Mouse (Mus musculus) stomach, embryonic 16.5 days (tissue): Measurements from ENCODE around the gene Dlg4. TPM values are rescaled to one million over a fixed set of nuclear protein-coding genes. Genes with fewer than 3 reads are reported as not detected.
A peak's percentile ranks its signal among the peaks of the same experiment; 100 is the strongest.

Source experiments
- ATAC-seq: fragments of 200-750 bp; cut with Nextera tagmentation; 2 replicates; pipeline ENCODE4 v1.8.0; 2017; ENCODE audit warnings: moderate number of reproducible peaks, moderate TSS enrichment; ENCODE audit not compliant: insufficient read depth, low FRiP score
- H3K27ac ChIP-seq: fragments of 300-500 bp; sonication (generic); 2 replicates; pipeline ENCODE4 v1.5.1; 2014; ENCODE audit warnings: low read length
- H3K27me3 ChIP-seq: fragments of 300-500 bp; sonication (generic); 2 replicates; pipeline ENCODE4 v1.6.1; 2014; ENCODE audit warnings: low read length, control low read depth, mixed read lengths; ENCODE audit not compliant: control insufficient read depth, insufficient read depth
- H3K36me3 ChIP-seq: fragments of 300-500 bp; sonication (generic); 2 replicates; pipeline ENCODE4 v1.6.1; 2014; ENCODE audit warnings: low read length; ENCODE audit not compliant: control insufficient read depth, insufficient read depth
- H3K4me1 ChIP-seq: fragments of 300-500 bp; sonication (generic); 2 replicates; pipeline ENCODE4 v1.6.1; 2014; ENCODE audit warnings: low read length, control low read depth, mixed read lengths; ENCODE audit not compliant: control insufficient read depth, insufficient read depth
- H3K4me2 ChIP-seq: fragments of 300-500 bp; sonication (generic); 2 replicates; pipeline ENCODE4 v1.6.1; 2014; ENCODE audit warnings: low read depth, low read length, mixed read lengths
- H3K4me3 ChIP-seq: fragments of 300-500 bp; sonication (generic); replicated peaks from 2 replicates; pipeline ENCODE4 v1.5.1; 2014; ENCODE audit warnings: mild to moderate bottlenecking, low read length
- H3K9ac ChIP-seq: fragments of 300-500 bp; sonication (generic); 2 replicates; pipeline ENCODE4 v1.6.1; 2014; ENCODE audit warnings: low read length
- H3K9me3 ChIP-seq: fragments of 300-500 bp; sonication (generic); replicated peaks from 2 replicates; pipeline ENCODE4 v1.6.1; 2016; ENCODE audit warnings: low read length, control low read depth; ENCODE audit not compliant: control insufficient read depth
- WGBS: fragments of 180-500 bp; shearing (Covaris S2); extraction: QIAGEN DNeasy Blood & Tissue Kit; methylation state at CpG from one replicate; pipeline ENCODE4 v1.1.7; 2014; 5-methylcytosine and 5-hydroxymethylcytosine counted together
- polyA plus RNA-seq: library from polyadenylated mRNA; unstranded; fragments of >200 nt; fragmentation: Nextera tagmentation; extraction: Ambion mirVana; gene quantifications from 2 replicates; pipeline ENCODE4 v1.2.1, GENCODE M21; 2015

Dlg4 gene
- polyA plus RNA-seq: 8.4 and 9.0 TPM in 2 replicates

DNA sequence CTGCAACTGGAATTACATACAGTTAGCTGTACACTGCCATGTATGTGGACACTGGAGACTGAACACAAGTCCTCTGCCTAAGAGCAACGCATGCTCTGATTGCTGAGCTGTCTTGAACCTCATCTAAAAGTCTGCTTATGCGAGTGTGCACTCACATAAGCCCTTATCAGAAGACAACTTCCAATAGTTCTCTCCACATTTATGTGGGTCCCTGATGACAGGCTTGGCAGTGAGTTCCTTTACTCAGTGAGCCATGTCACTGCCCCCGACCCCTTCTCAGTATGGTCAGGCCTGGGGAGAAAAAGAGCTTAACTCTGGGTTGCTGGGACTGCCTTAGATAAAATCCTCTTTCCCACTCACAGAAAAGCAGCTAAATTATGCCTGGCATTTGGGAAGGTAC is at the start of gene Dlg4:
TSS of gene Dlg4 (plus strand) at position 274 of the 400 bp plus-strand sequence.
- WGBS: 69% methylated on average over 3 of the region's 3 CpGs
- H3K27me3 ChIP-seq: no peaks in the 10 kb centered on the region
- peak within 1 kb of the TSS; percentile 55 for H3K27ac ChIP-seq
- H3K9me3 ChIP-seq: no peaks in the 10 kb centered on the region
- peak within 1 kb of the TSS; percentile 91 for H3K4me2 ChIP-seq
- ATAC-seq: no peak
- H3K9ac ChIP-seq: peak within 1 kb of the TSS; percentile 92; the same call in 1 of the 2 replicates
- peak within 1 kb of the TSS; percentile 68 for H3K4me3 ChIP-seq
- peaks cover 11% of the 10 kb centered on the region for H3K36me3 ChIP-seq
- peaks cover 38% of the 10 kb centered on the region for H3K4me1 ChIP-seq

DNA sequence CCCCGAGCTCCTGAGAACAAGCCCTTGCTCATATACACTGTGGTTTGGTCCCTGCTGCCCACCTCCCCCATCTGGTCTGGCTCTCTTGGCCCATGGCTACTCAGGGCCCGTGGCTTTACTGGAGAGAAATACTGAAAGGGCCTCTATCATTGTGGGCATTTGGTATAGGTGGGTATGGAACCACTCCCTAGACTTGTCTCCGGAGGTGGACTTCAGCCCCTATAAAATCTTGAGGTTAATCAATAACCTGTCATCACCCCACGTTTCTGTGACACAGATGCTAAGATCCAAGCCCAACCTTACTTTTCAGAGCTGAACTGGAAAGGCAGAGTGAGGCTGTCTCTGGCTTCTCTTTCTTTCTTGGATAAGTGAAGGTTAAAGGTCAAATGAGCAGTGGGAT is 47.9 kb upstream of the Dlg4 start:
- peaks cover 27% of the 10 kb centered on the region for H3K27me3 ChIP-seq
- H3K9me3 ChIP-seq: no peaks in the 10 kb centered on the region
- no peak overlapping the region for H3K27ac ChIP-seq
- no peaks in the 10 kb centered on the region for H3K4me1 ChIP-seq
- no peak overlapping the region for H3K9ac ChIP-seq
- H3K4me2 ChIP-seq: no peak overlapping the region
- WGBS: 70% methylated on average over 4 of the region's 4 CpGs
- H3K36me3 ChIP-seq: 0 out of 2 replicates have a peak, but pooled peaks cover 2% of the 10 kb centered on the region
- H3K4me3 ChIP-seq: no peak overlapping the region
- ATAC-seq: no peak

DNA sequence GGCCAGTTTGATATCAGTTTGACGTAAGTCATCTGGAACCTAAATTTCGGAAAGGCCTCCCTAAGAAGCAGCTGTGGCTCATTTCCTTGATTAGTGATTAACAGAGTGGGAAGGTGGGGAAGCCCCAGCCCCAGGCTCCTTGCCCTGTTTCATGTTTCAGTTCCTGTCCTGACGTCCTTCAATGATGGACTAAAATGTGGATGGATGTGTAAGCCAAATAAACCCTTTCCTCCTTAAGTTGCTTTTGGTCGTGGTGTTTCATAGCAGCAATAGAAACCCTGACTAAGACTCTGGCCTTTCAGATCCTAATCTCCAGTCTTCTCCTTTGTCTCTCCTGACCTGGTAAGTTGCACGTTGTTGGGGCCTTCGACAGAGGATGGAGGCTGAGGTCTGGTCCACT is 46.5 kb upstream of the Dlg4 start:
- H3K4me2 ChIP-seq: no peak overlapping the region
- no peak overlapping the region for H3K4me3 ChIP-seq
- H3K9ac ChIP-seq: no peak overlapping the region
- WGBS: 63% methylated on average over 6 of the region's 6 CpGs
- peaks cover 14% of the 10 kb centered on the region for H3K27me3 ChIP-seq
- H3K9me3 ChIP-seq: no peaks in the 10 kb centered on the region
- peaks cover 11% of the 10 kb centered on the region for H3K36me3 ChIP-seq
- no peak for ATAC-seq
- no peaks in the 10 kb centered on the region for H3K4me1 ChIP-seq
- no peak overlapping the region for H3K27ac ChIP-seq

DNA sequence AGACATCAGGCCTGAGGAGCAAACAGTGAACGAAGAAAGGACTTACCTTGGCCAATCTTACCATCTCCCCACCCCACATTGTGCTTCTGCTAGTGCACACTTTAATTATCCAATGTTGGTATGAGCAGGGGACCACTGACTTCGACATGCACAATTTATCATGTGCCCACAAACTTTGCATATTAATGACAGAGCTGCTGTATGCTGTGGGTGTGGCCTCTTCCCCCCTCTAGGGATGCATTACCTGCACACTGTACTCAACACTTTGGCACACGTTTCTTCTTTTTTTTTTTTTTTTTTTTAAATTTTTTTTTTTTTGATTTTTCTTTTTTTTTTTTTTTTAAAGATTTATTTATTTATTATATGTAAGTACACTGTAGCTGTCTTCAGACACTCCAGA is 46.0 kb upstream of the Dlg4 start:
- Histone ChIP-seq H3K4me2 (no peak overlapping the region), H3K36me3 (peaks cover 11% of the 10 kb centered on the region), H3K27me3 (peaks cover 10% of the 10 kb centered on the region), H3K27ac (no peak overlapping the region), H3K4me1 (no peaks in the 10 kb centered on the region), H3K4me3 (no peak overlapping the region), H3K9me3 (no peaks in the 10 kb centered on the region), H3K9ac (no peak overlapping the region)
- 59% methylated on average over 3 of the region's 3 CpGs for WGBS
- ATAC-seq: no peak

DNA sequence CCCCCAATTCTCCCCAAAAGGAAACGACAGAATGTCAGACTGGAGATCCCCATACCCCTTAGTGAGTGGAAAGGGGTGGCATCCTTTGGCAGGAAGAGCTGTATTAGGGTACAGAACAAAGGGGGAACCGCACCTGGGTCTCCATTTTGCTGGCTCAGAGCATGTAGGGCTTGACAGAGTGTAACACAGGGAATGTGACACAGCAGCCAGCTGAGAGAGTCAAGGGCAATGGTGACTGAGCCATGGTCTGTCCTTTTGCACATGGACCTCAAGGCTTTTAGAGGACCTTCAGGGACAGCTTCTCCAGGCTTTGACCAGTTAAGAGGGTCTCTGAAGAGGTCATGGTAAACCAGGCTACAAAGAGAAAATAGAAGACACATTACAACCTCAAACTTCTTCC is 41.8 kb upstream of the Dlg4 start:
- H3K4me2 ChIP-seq: no peak overlapping the region
- H3K9me3 ChIP-seq: no peaks in the 10 kb centered on the region
- no peak overlapping the region for H3K4me3 ChIP-seq
- H3K27ac ChIP-seq: no peak overlapping the region
- no peaks in the 10 kb centered on the region for H3K27me3 ChIP-seq
- peaks cover 3% of the 10 kb centered on the region; the same call in 1 of the 2 replicates for H3K4me1 ChIP-seq
- H3K9ac ChIP-seq: no peak overlapping the region
- no peak for ATAC-seq
- 95% methylated on average over 2 of the region's 2 CpGs for WGBS
- H3K36me3 ChIP-seq: peaks cover 11% of the 10 kb centered on the region

DNA sequence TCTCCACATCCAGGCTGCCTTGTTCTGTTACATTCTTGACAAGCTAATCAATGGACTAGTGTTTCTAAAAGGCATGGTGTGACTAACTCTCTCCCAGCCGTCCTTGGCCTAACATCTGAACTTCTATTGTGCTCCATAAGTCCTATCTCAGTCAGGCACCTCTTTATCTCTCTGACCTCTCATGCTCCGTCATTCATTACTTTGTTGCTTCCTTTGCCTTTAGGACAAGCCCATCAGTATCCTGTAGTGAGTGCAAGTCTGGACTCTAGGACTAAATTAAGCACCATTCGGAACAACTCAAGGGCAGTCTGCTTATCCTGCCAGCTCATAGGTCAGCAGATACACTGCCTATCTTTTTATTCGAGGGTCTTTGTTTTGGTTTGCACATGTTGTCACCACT is 40.5 kb upstream of the Dlg4 start:
- H3K9me3 ChIP-seq: no peaks in the 10 kb centered on the region
- H3K27ac ChIP-seq: no peak overlapping the region
- H3K4me1 ChIP-seq: peaks cover 3% of the 10 kb centered on the region; the same call in 1 of the 2 replicates
- H3K36me3 ChIP-seq: peaks cover 11% of the 10 kb centered on the region
- no peak overlapping the region for H3K4me3 ChIP-seq
- no peak overlapping the region for H3K4me2 ChIP-seq
- no peaks in the 10 kb centered on the region for H3K27me3 ChIP-seq
- ATAC-seq: no peak
- 77% methylated on average over 4 of the region's 4 CpGs for WGBS
- H3K9ac ChIP-seq: no peak overlapping the region

DNA sequence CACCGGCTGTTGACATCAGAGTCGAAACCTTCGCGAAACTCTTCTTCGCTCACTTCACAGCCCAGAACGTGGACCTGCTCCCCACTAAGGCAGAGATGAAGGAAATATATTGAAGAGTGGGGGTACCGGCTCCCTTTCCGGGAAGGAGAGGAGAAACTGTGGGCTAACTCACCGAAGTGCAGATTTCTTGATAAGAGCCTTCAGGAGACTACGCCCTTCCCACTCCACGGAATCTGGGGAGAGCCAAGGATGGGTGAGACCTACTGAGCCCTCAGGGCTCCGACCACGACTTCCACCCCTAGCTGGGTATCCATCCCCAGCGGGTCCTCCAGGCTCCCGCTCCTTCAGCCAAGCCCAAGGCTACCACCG is 36.9 kb upstream of the Dlg4 start:
- H3K9me3 ChIP-seq: no peaks in the 10 kb centered on the region
- peak overlapping the region; percentile 63 for H3K4me2 ChIP-seq
- peak overlapping the region; percentile 94 for H3K4me3 ChIP-seq
- WGBS: 2% methylated on average over 16 of the region's 16 CpGs
- H3K36me3 ChIP-seq: peaks cover 9% of the 10 kb centered on the region
- H3K27ac ChIP-seq: peak overlapping the region; percentile 99
- peak overlapping the region; percentile 81 for H3K9ac ChIP-seq
- peaks cover 16% of the 10 kb centered on the region for H3K4me1 ChIP-seq
- ATAC-seq: no peak
- H3K27me3 ChIP-seq: no peaks in the 10 kb centered on the region

DNA sequence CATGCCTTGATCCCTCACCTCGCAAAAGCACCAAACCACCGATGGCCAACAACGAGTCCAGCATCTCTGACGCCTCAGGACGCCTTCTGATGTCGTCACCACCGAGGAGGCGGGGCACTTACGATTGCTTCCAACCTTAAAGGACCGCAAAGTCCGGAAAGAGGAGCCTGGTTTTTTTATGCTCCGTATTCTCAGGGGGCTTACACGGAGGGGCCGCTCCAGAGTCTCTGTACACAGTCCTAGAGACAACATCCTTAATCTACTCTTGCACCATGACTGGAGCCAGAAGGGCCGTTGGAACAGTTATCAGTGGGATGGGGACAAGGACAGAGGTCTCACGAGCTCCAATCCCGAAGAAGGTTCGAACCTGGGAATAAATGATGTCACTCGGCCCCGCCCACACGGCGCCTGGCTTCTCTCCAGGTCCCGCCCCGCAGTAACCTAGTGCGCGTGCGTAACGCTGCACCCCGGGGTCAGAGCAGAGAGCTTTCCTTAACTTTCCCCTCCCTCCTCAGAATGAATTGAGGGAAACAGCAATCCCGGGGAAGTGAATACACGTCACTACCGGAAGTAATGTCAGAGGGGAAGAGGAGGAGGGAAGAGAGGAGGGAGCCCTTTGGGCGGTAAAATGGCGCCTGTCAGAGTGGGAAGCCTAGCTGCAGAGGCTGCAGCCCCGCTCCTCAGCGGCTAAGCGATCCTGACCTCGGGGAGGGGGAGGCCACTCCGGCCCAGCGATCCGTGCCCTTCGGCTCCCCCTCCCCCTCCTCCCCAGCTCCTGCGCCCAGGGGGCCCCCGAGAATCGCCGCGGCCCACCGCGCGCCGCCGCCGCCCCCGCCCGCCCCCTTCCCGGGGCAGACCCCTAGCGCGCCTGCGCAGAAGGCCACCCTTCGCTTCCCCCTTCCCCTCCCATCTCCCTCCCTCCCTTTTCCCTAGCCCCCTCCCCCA is 36.3 kb upstream of the Dlg4 start:
- H3K4me2 ChIP-seq: peak overlapping the region; percentile 76
- peaks cover 12% of the 10 kb centered on the region for H3K36me3 ChIP-seq
- peak; percentile 96 for ATAC-seq
- H3K4me3 ChIP-seq: peak overlapping the region; percentile 94
- H3K27ac ChIP-seq: peak overlapping the region; percentile 99
- H3K27me3 ChIP-seq: no peaks in the 10 kb centered on the region
- H3K9me3 ChIP-seq: no peaks in the 10 kb centered on the region
- peaks cover 16% of the 10 kb centered on the region for H3K4me1 ChIP-seq
- peak overlapping the region; percentile 99 for H3K9ac ChIP-seq
- WGBS: under 1% methylated on average over 51 of the region's 60 CpGs

DNA sequence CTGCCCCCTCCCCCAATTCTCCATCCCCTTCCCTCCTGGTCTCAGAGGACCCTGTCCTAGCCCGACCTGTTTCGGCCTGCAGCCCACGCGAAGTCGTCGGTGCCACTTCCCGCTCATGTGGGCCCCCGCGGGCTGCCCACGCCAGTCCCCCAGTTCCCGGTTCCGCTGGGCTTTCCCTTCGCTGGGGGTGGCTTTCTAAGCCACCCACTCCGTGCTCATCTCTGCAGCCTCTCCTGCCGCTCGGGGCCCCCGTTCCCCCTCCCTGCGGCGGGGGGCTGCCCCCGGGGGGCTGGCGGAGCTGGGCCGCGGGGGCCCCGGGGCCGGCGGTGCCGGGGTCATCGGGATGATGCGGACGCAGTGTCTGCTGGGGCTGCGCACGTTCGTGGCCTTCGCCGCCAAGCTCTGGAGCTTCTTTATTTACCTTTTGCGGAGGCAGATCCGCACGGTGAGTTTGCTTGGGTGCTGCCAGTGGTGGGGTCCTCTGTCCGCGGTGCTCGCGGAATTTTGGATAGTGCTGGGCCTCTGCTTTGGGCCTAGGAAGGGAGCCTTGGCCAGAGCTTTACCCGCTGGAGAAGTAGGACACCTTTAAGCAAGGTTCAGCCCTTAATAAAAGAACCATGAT is 35.5 kb upstream of the Dlg4 start, which contains the start of gene Ctdnep1:
TSS of gene Ctdnep1 (plus strand) at position 16 of the 622 bp plus-strand sequence.
- WGBS: under 1% methylated on average over 39 of the region's 43 CpGs
- H3K4me2 ChIP-seq: peak within 1 kb of the TSS; percentile 76

More for the DNA sequence above, 35.5 kb upstream of the Dlg4 start, which contains the start of gene Ctdnep1:
- H3K9ac ChIP-seq: peak within 1 kb of the TSS; percentile 99
- H3K4me1 ChIP-seq: peaks cover 16% of the 10 kb centered on the region
- peaks cover 12% of the 10 kb centered on the region for H3K36me3 ChIP-seq
- ATAC-seq: no peak
- peak within 1 kb of the TSS; percentile 99 for H3K27ac ChIP-seq
- peak within 1 kb of the TSS; percentile 94 for H3K4me3 ChIP-seq
- no peaks in the 10 kb centered on the region for H3K9me3 ChIP-seq
- no peaks in the 10 kb centered on the region for H3K27me3 ChIP-seq
